Mouse (Mus musculus) heart, adult 2 months (tissue): ENCODE data around the gene Dcps.

Experiments
- CTCF ChIP-seq: fragments of 200-600 bp; IDR thresholded peaks from 2 replicates; pipeline ENCODE4 v1.8.1; 2022; ENCODE audit warnings: antibody characterized with exemption, mild to moderate bottlenecking, moderate library complexity
- EP300 ChIP-seq: fragments of 200-500 bp; IDR thresholded peaks from 2 replicates; pipeline ENCODE4 v1.6.1; 2011; ENCODE audit warnings: low read depth, low read length, control low read depth; ENCODE audit not compliant: insufficient read depth

DNA sequence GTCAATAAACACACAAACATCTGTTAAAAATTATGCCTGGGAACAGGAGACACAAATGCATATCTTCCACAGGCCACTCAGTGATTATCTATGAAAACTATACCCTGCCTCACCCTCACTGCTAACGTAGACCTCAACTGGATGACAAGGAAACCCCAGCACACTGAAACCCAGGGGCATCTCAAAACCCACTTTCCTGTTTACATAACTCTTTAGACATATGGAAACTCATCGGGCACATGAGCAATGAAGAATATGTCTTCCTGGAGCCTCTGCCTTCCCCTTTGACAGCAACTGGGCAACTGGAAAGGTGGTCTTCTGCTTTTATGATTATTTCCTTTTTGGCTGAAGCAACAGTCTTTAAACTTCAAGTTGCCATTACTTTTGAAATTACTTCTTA is 33.6 kb downstream of the Dcps start:
- TF ChIP-seq CTCF (no peak), EP300 (no peak)
